Mouse (Mus musculus) ES-E14 (cell line): Measurements from ENCODE around the gene Gga1. TPM values are rescaled to one million over a fixed set of nuclear protein-coding genes. Genes with fewer than 3 reads are reported as not detected.

Experiments
- DNase-seq: peaks from one replicate; pipeline ENCODE4 v3.0.0-alpha.2; 2013; ENCODE audit warnings: low read depth, low spot score
- H3K27ac ChIP-seq: 2 replicates; pipeline ENCODE4 v1.5.1; 2012; ENCODE audit warnings: low read depth, mild to moderate bottlenecking, low read length, moderate library complexity, mixed read lengths; ENCODE audit not compliant: poor library complexity, insufficient read depth, severe bottlenecking
- H3K36me3 ChIP-seq: 2 replicates; pipeline ENCODE4 v1.6.1; 2012; ENCODE audit warnings: mild to moderate bottlenecking, low read length, moderate library complexity, mixed read lengths; ENCODE audit not compliant: control insufficient read depth, poor library complexity, insufficient read depth, severe bottlenecking
- H3K4me1 ChIP-seq, 2 experiments: fragments of 150-350 bp in 1 of 2; sonication (generic) in 1 of 2; 2 replicates each; pipeline ENCODE4 v1.6.1; 2012; ENCODE audit warnings: low read length in 2 of 2, mild to moderate bottlenecking in 1 of 2, mixed read lengths in 1 of 2; ENCODE audit not compliant: control insufficient read depth in 2 of 2, insufficient read depth in 2 of 2, poor library complexity in 1 of 2
- H3K4me3 ChIP-seq, 2 experiments: fragments of 150-350 bp in 1 of 2; sonication (generic) in 1 of 2; 2 replicates each; pipeline ENCODE4 v1.5.1; 2012; ENCODE audit warnings: low read length in 2 of 2, low read depth in 1 of 2, mild to moderate bottlenecking in 1 of 2, mixed read lengths in 1 of 2; ENCODE audit not compliant: insufficient read depth in 1 of 2, poor library complexity in 1 of 2, severe bottlenecking in 1 of 2
- H3K9ac ChIP-seq: 2 replicates; pipeline ENCODE4 v1.6.1; 2012; ENCODE audit warnings: low read depth, mild to moderate bottlenecking, low read length, mixed read lengths; ENCODE audit not compliant: poor library complexity, insufficient read depth, severe bottlenecking
- H3K9me3 ChIP-seq: fragments of 150-350 bp; sonication (generic); 2 replicates; pipeline ENCODE4 v1.6.1; 2012; ENCODE audit warnings: low read depth, mild to moderate bottlenecking, low read length; ENCODE audit not compliant: control insufficient read depth, insufficient read depth
- CHD2 ChIP-seq: IDR thresholded peaks from 2 replicates; pipeline ENCODE4 v1.6.1; 2014; ENCODE audit warnings: mild to moderate bottlenecking, low read depth, low read length, inconsistent platforms
- HCFC1 ChIP-seq: IDR thresholded peaks from 2 replicates; pipeline ENCODE4 v1.6.1; 2012; ENCODE audit warnings: low read length, inconsistent platforms, borderline replicate concordance; ENCODE audit not compliant: insufficient read depth
- MAFK ChIP-seq: IDR thresholded peaks from 2 replicates; pipeline ENCODE4 v1.6.1; 2014; ENCODE audit warnings: mild to moderate bottlenecking, low read depth, low read length, inconsistent platforms; ENCODE audit not compliant: insufficient read depth
- ZC3H11A ChIP-seq: IDR thresholded peaks from 2 replicates; pipeline ENCODE4 v1.6.1; 2012; ENCODE audit warnings: low read depth, mild to moderate bottlenecking, inconsistent platforms, low read length, borderline replicate concordance
- ZNF384 ChIP-seq: IDR thresholded peaks from 2 replicates; pipeline ENCODE4 v1.6.1; 2012; ENCODE audit warnings: low read depth, low read length, inconsistent platforms
- in situ Hi-C, 2 experiments: fragments of 600-800 bp; cut with MboI; formaldehyde crosslinking; loops; one replicate each; pipeline ENCODE4 v1.15.1; 2025; ENCODE audit warnings: low sequenced_read_pairs in 2 of 2, inconsistent platforms in 1 of 2; ENCODE audit not compliant: unreplicated experiment in 2 of 2
- total RNA-seq: library from RNA; depleted of rRNA; stranded (reverse); fragments of 300-350 nt; gene quantifications from 2 replicates; pipeline ENCODE4 v1.2.3, GENCODE M21; 2012; rRNA removed

The Gga1 gene
- total RNA-seq, result 18.4 and 23.3 TPM in 2 replicates

- TF ChIP-seq HCFC1 (peak; percentile 52; the same call in 1 of the 2 replicates), CHD2 (peak; percentile 88), MAFK (no peak)
- Histone ChIP-seq H3K9me3 (no peaks in the 10 kb centered on the region), H3K36me3 (peaks cover 12% of the 10 kb centered on the region; the same call in 1 of the 2 replicates), H3K4me3 (peak within 1 kb of the TSS; percentile 83 to 92), H3K27ac (peak within 1 kb of the TSS; percentile 98), H3K4me1 (peaks cover 0 to 22% of the 10 kb centered on the region in 2 experiments; a peak in 3 of 4 replicates), H3K9ac (peak within 1 kb of the TSS; percentile 95)
- in situ Hi-C loops, result no loop called here
- DNase-seq, result peak; percentile 90
Observed at GRCm38 (mm10) chr15:78876991-78877809, at the start of gene Gga1. Gga1 (plus strand) TSS chr15:78877190.

GRCm38 (mm10) chr15:78828315-78828714 is 48.7 kb upstream of the Gga1 start:
- H3K4me3 ChIP-seq, result no peak overlapping the region
- no peak for DNase-seq
- no peaks in the 10 kb centered on the region for H3K36me3 ChIP-seq
- no peaks in the 10 kb centered on the region for H3K9me3 ChIP-seq
- H3K4me1 ChIP-seq, result peaks cover 0 to 13% of the 10 kb centered on the region in 2 experiments; a peak in 1 of 4 replicates
- H3K27ac ChIP-seq, result no peak overlapping the region
- in situ Hi-C loops, result no loop called here
- H3K9ac ChIP-seq, result no peak overlapping the region
- TF ChIP-seq CHD2 (no peak), ZNF384 (no peak), HCFC1 (no peak)

GRCm38 (mm10) chr15:78829636-78830035 is 47.4 kb upstream of the Gga1 start:
- TF ChIP-seq HCFC1 (no peak), MAFK (no peak), ZC3H11A (no peak), ZNF384 (no peak), CHD2 (no peak)
- no peak overlapping the region for H3K9ac ChIP-seq
- no peak for DNase-seq
- no peak overlapping the region for H3K27ac ChIP-seq
- H3K9me3 ChIP-seq, result no peaks in the 10 kb centered on the region
- no peak overlapping the region for H3K4me3 ChIP-seq
- H3K36me3 ChIP-seq, result no peaks in the 10 kb centered on the region
- in situ Hi-C loops, result no loop called here
- peaks cover 0 to 18% of the 10 kb centered on the region in 2 experiments; a peak in 2 of 4 replicates for H3K4me1 ChIP-seq

- H3K27ac ChIP-seq, result no peak overlapping the region
- no peaks in the 10 kb centered on the region for H3K9me3 ChIP-seq
- no peak overlapping the region for H3K9ac ChIP-seq
- in situ Hi-C loops, result no loop called here
- DNase-seq, result no peak
- no peak overlapping the region for H3K4me3 ChIP-seq
- TF ChIP-seq ZNF384 (no peak), ZC3H11A (no peak), HCFC1 (no peak)
- no peaks in the 10 kb centered on the region for H3K36me3 ChIP-seq
- H3K4me1 ChIP-seq, result peaks cover 0 to 24% of the 10 kb centered on the region in 2 experiments; a peak in 2 of 4 replicates
Observed at GRCm38 (mm10) chr15:78830742-78831719, 46.0 kb upstream of the Gga1 start.
